Mouse (Mus musculus) small intestine, adult 2 months (tissue): Measurements from ENCODE around the gene R3hdml. TPM values are rescaled to one million over a fixed set of nuclear protein-coding genes. Genes with fewer than 3 reads are reported as not detected.

ENCODE experiments used
- H3K27ac ChIP-seq: fragments of 200-500 bp; 2 replicates; pipeline ENCODE4 v1.5.1; 2012; ENCODE audit warnings: low read depth, low read length, control low read depth, inconsistent platforms; ENCODE audit not compliant: insufficient read depth
- H3K27me3 ChIP-seq: fragments of 200-500 bp; 2 replicates; pipeline ENCODE4 v1.6.1; 2012; ENCODE audit warnings: mild to moderate bottlenecking, moderate library complexity, low read length, inconsistent platforms; ENCODE audit not compliant: control insufficient read depth, insufficient read depth
- H3K36me3 ChIP-seq: fragments of 200-500 bp; 2 replicates; pipeline ENCODE4 v1.6.1; 2012; ENCODE audit warnings: mild to moderate bottlenecking, low read length, control low read depth, inconsistent platforms; ENCODE audit not compliant: control insufficient read depth, insufficient read depth
- H3K4me1 ChIP-seq: fragments of 200-500 bp; 2 replicates; pipeline ENCODE4 v1.6.1; 2012; ENCODE audit warnings: low read length, inconsistent platforms, mixed read lengths; ENCODE audit not compliant: control insufficient read depth, insufficient read depth, insufficient read length
- H3K4me3 ChIP-seq: fragments of 200-500 bp; 2 replicates; pipeline ENCODE4 v1.5.1; 2012; ENCODE audit warnings: low read depth, mild to moderate bottlenecking, control low read depth, inconsistent platforms, low read length, moderate library complexity
- CTCF ChIP-seq: fragments of 200-500 bp; IDR thresholded peaks from 2 replicates; pipeline ENCODE4 v1.5.1; 2012; ENCODE audit warnings: low read depth, mild to moderate bottlenecking, control low read depth, inconsistent platforms, low read length, moderate library complexity, mixed read lengths; ENCODE audit not compliant: insufficient replicate concordance, insufficient read length; ENCODE audit errors: extremely low read depth
- POLR2A ChIP-seq: fragments of 200-500 bp; IDR thresholded peaks from 2 replicates; pipeline ENCODE4 v1.6.1; 2012; ENCODE audit warnings: low read depth, mild to moderate bottlenecking, control low read depth, inconsistent platforms, low read length, moderate library complexity
- WGBS: fragments of 180-500 bp; shearing (Covaris S2); methylation state at CpG from one replicate; pipeline ENCODE4 v1.1.7; 2018; 5-methylcytosine and 5-hydroxymethylcytosine counted together
- polyA plus RNA-seq: library from polyadenylated mRNA; depleted of rRNA; stranded (reverse); fragments of >200 nt; gene quantifications from 2 replicates; pipeline ENCODE4 v1.2.3, GENCODE M21; 2012

The R3hdml gene
- polyA plus RNA-seq, 1 experiment = 2.7 TPM

- Histone ChIP-seq H3K4me3 (no peak overlapping the region), H3K27me3 (no peaks in the 10 kb centered on the region), H3K4me1 (peaks cover 20% of the 10 kb centered on the region; the same call in 1 of the 2 replicates), H3K27ac (no peak overlapping the region), H3K36me3 (peaks cover 11% of the 10 kb centered on the region)
- 41% methylated on average over 2 of the region's 2 CpGs for WGBS
- TF ChIP-seq CTCF (no peak), POLR2A (no peak)
Observed at GRCm38 (mm10) chr2:163527497-163527896, 35.4 kb downstream of the R3hdml start.

DNA sequence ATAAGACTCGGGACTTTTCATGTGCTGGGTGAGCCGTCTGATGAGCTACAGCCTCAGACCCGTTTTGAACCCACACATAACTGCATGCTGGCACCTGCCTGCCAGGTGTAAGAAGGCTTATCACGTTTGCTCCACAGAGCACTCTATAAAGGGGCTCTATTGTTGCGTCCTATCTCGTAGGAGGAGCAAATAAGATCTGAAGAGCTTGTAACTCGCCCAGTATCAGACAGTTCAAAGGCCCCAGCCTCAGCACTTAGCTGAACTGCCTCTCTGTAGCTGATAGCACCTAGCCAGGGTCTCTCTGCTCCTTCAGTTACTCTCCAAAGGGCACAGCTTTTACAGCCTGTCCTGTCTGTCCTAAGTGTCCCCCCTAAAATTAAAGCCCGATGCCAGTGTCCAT lies 38.3 kb downstream of the R3hdml start:
- Histone ChIP-seq H3K27me3 (no peaks in the 10 kb centered on the region), H3K4me3 (no peak overlapping the region), H3K36me3 (peaks cover 22% of the 10 kb centered on the region), H3K4me1 (peaks cover 34% of the 10 kb centered on the region), H3K27ac (peak overlapping the region; percentile 71)
- 21% methylated on average over 8 of the region's 8 CpGs for WGBS
- no peak for TF ChIP-seq CTCF
- no peak for TF ChIP-seq POLR2A

- 3% methylated on average over 9 of the region's 9 CpGs for WGBS
- Histone ChIP-seq H3K27me3 (no peaks in the 10 kb centered on the region), H3K4me1 (peaks cover 29% of the 10 kb centered on the region), H3K4me3 (no peak overlapping the region), H3K36me3 (peaks cover 30% of the 10 kb centered on the region), H3K27ac (0 out of 2 replicates have a peak overlapping the region, but pooled peaks have one; percentile 14)
- TF ChIP-seq POLR2A = no peak
- TF ChIP-seq CTCF = peak; percentile 91; the same call in 1 of the 2 replicates
Observed at GRCm38 (mm10) chr2:163531917-163532316, 39.8 kb downstream of the R3hdml start.

DNA sequence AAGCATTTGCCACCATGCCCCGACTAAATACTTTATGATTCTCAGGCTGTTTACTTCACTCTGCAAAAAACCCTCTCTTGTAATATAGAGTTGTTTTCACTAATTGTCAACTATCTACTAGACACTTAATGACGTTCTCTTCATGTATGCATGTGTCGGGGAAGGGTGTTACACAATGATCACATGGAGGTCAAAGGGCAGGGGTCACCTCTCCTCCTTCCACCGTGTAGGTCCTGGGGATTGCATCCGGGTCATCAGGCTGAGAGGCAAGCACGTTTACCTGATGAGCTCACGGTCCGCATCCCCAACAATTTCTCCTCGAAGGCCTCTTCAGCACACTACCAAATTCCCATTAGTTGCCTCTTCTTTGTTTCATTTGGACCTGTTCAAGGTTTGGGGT lies 41.1 kb downstream of the R3hdml start:
- TF ChIP-seq POLR2A (no peak), CTCF (no peak)
- WGBS = 61% methylated on average over 9 of the region's 9 CpGs
- Histone ChIP-seq H3K4me3 (no peak overlapping the region), H3K4me1 (peaks cover 30% of the 10 kb centered on the region), H3K36me3 (peaks cover 40% of the 10 kb centered on the region), H3K27me3 (no peaks in the 10 kb centered on the region), H3K27ac (no peak overlapping the region)

- H3K36me3 ChIP-seq = peaks cover 40% of the 10 kb centered on the region
- H3K4me1 ChIP-seq = peaks cover 28% of the 10 kb centered on the region
- H3K27me3 ChIP-seq = no peaks in the 10 kb centered on the region
- TF ChIP-seq POLR2A (no peak), CTCF (peak; percentile 95; the same call in 1 of the 2 replicates)
- peak overlapping the region; percentile 72 for H3K27ac ChIP-seq
- WGBS = 5% methylated on average over 22 of the region's 22 CpGs
- H3K4me3 ChIP-seq = peak overlapping the region; percentile 53
Observed at GRCm38 (mm10) chr2:163534958-163535524, 42.9 kb downstream of the R3hdml start.

GRCm38 (mm10) chr2:163537443-163537842 lies 45.3 kb downstream of the R3hdml start:
- H3K4me3 ChIP-seq = peak overlapping the region; percentile 10; the same call in 1 of the 2 replicates
- H3K4me1 ChIP-seq = peaks cover 26% of the 10 kb centered on the region
- peaks cover 36% of the 10 kb centered on the region for H3K36me3 ChIP-seq
- H3K27me3 ChIP-seq = no peaks in the 10 kb centered on the region
- no peak for TF ChIP-seq CTCF
- no peak for TF ChIP-seq POLR2A
- H3K27ac ChIP-seq = peak overlapping the region; percentile 23; the same call in 1 of the 2 replicates
- 55% methylated on average over 5 of the region's 5 CpGs for WGBS

DNA sequence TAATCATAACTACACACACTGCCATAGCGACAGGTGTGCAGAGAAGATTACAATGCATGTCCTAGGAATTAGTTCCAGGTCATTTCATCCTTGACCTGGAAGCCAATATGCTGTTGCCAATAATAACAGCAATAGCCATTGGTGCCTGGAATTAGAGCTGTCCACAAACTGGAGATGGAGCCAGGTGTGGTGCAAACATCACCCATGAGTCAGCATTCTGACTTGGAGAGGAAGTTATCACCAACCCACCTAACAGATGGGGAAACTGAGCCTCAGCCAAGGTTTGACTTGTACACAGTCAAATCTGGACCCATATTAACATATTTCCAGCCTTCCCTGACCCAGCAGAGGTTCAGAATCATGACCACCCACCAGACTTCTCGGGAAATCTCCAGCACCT lies 46.3 kb downstream of the R3hdml start:
- WGBS = 52% methylated on average over 2 of the region's 2 CpGs
- Histone ChIP-seq H3K4me1 (peaks cover 21% of the 10 kb centered on the region), H3K36me3 (peaks cover 31% of the 10 kb centered on the region), H3K4me3 (peak overlapping the region; percentile 22; the same call in 1 of the 2 replicates), H3K27me3 (no peaks in the 10 kb centered on the region), H3K27ac (peak overlapping the region; percentile 79; the same call in 1 of the 2 replicates)
- TF ChIP-seq POLR2A (no peak), CTCF (no peak; the same call in 1 of the 2 replicates)
